Mouse (Mus musculus): ENCODE results near the gene Scarf1.

DNA sequence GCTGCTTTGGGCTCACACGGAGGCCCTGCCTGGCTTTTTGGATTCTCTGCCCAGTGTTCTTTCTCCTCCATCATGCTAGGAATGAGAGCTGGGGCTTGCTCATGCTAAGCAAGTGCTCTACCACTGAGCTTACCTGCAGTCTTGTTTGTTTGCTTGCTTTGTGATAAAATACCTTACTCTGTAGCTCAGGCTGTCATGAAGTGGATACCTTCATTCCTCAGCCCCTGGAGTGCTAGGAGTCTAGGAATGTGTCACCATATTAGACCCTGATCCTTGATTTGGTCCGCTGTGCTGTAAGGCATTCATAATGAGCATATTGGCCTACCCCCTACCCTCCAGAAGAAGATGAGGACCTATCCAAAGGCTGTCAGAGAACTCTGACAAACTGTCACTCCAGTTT lies 9.5 kb downstream of the Scarf1 start:
- TF ChIP-seq CTCF (conservative IDR thresholded peaks at IDR 0.05; ENCODE audit: low read length) = no peak
- no peak for TF ChIP-seq POU5F1 (IDR thresholded peaks at IDR 0.05; ENCODE audit: borderline replicate concordance, low read length)
- TF ChIP-seq NANOG (IDR thresholded peaks at IDR 0.05; ENCODE audit: borderline replicate concordance, low read length) = no peak

Data from E14TG2a.4 (cell line).